Mouse (Mus musculus) cerebellum, postnatal 25 days (tissue): ENCODE measurements around the gene B9d2.

Experiments used
- DNase-seq, 2 experiments: peaks; one replicate each; pipeline ENCODE4 v3.0.0; 2021; ENCODE audit warnings: mixed read lengths in 2 of 2

Gene B9d2

DNA sequence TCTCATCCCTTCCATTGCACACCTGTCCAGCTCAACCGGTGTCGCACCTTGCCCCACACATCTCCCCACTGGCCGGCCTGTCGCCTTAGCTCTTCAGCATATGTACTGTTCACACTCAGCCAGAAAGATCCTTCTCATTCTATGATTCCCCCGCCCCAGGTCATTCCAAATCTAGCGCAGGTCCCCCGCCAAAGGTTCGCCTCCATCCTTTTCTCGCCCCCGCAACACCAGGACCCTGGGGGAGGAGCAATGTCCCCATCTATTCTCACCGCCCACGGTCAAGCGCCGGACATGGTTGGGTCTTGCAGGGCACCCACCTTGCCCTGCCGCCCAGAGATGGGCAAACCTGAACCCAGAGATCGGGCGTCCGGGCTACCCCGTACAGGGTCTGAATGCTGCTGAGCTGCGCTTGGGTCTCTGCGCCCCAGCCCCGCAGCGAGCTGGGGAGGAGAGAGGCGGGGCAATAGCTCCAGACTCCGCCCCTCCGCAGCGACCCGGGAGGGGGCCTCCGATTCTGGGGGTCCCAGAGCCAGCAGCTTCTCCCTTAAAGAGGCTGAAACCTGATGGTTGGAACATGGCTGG, 5.8 kb upstream of the B9d2 start, which contains the start of gene Tmem91:
Tmem91 (minus strand) TSS at position 448 of the 582 bp plus-strand sequence.
- DNase-seq: peak in 1 of 2 experiments; percentile 32

- DNase-seq: no peak
Observed at GRCm38 (mm10) chr7:25675405-25675804, 5.2 kb upstream of the B9d2 start.

DNA sequence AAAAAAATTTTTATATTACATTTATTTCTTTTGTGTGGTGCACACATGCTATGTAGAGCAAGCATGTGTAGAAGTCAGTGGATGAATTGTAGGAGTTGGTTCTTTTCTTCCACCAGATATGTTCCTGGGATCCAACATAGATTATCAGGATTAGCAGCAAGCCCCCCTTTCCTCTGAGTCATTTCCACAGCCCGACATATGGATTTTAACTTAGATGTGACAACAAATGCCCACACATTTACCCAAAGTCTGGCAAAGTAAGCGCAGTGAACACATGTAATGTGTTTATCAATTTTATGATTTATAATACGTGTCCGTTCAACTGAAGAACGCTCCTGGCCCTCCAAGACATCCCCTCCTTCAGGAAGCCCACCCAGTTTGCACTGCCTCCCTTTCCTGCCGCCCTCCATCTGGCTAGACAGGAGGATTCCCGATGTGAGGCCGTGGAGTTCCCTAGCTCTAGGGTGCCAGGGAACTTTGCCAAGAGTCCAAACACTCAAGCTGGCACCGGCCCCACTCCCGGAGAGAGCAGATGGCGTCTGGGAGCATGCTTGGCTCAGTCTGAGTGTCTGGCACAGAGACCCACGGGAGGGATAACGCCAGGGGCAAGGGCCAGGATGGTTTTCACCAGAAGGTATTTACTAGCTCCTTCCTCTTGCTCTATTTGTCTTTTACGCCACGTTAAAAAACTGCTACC, 4.3 kb upstream of the B9d2 start:
- DNase-seq: peak; percentile 100

DNA sequence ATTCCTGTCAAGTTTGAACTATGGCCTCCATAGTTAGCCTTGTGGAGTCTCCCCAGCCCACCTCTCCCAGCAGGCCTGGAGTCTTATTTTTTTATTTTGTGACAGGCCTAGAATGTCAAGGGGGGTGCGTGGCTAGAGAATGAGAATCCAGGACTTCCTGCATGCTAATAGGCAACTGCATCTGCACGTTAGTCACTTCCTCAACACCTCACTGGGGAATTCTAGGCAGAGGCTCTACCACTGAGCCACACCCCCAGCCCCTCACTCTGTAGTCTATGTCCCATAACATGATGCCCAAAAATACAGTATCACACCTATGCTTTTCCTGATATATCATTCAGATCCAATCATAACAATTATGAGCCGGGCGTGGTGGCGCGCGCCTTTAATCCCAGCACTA, 3.6 kb upstream of the B9d2 start:
- no peak for DNase-seq

DNA sequence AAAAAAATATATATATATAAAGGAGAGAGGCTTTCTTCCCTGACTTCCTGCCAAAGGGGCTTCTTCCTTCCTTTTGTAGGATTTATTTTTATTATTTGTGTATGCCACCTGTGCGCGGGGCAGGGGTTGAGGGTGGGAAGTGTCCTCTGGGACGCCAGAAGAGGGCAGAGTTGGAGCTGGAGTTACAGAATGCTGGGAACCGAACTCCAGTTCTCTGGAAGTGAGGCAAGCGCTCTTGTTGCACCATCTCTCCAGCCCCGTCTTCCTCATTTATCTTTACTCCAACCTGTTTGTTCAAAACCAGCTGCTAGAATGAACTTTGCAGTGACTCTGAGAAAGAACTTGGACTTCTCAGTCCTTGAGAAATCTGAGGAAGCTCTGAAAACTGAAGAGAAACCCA, 609 bp upstream of the B9d2 start:
- no peak for DNase-seq

- DNase-seq: no peak
Observed at GRCm38 (mm10) chr7:25681341-25682231, 1.0 kb downstream of the B9d2 start.

GRCm38 (mm10) chr7:25683474-25684180, 3.0 kb downstream of the B9d2 start:
- DNase-seq: no peak

DNA sequence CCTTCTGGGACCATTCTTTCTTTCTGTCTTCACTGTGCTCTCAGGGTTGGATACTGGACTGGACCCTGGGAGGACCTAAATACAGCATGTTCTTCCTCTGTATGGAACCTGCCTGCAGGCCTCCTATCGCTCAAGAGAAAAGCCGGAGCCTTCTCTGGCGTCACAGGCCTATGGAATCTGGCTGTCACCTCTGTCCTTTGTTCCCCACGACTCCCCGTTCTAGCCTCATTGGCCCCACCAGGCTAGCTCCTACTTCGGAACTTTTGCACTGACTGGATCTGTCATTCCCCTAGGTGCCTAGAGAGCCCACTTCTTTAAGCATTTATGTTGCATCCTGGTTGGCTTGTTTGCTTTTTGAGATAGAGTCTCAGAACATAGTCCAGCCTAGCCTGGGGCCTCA, 4.1 kb downstream of the B9d2 start:
- no peak for DNase-seq

DNA sequence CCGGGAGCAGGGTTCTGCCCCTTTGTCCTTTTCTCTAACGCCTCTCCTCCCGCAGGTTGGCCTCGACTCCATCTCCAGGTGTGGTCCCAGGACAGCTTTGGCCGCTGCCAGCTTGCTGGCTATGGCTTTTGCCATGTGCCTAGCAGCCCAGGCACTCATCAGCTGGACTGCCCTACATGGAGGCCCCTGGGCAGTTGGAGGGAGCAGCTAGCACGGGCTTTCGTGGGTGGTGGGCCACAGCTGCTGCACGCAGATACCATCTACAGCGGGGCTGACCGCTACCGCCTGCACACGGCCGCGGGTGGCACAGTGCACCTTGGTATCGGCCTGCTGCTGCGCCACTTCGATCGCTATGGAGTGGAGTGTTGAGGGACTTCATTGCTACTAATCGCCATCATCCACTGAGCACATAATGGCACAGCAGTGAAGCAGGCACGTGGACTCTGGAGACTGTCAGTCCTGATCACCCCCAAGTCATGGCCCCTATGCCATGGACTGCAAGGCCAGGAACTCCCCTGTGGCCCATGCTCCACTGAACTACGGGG, 5.4 kb downstream of the B9d2 start:
- DNase-seq: no peak

DNA sequence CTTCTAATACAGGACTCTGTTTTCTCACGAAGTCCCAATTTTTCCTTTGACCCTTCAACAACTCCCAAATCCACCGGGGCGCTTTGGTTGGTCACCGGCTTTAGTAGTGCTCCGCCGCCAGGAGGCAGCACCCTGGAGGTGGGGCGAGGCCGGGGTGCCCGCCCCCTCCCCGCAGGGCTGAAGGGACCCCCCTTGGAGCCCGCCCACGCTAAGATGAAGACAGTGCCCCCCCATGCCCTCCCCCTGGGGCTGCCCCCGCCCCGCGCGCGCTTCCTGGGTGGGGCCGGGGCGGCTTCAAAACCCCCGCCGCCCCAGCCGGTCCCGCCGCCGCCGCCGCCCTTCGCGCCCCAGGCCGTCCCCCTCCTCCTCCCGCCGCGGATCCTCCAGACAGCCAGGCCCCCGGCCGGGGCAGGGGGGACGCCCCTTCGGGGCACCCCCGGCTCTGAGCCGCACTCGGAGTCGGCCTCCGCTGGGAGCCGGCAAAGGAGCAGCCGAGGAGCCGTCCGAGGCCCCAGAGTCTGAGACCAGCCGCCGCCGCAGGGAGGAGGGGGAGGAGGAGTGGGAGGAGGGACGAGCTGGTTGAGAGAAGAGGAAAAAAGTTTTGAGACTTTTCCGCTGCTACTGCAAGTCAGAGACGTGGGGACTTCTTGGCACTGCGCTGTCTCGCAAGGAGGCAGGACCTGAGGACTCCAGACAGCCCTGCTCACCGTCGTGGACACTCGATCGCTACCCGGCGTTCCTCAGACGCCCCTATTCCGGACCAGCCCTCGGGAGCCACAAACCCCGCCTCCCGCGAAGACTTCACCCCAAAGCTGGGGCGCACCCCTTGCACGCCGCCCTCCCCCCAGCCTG, 6.3 kb downstream of the B9d2 start, which contains the start of gene Tgfb1:
Tgfb1 (plus strand) TSS at position 323 of the 852 bp plus-strand sequence.
- DNase-seq: peak in 1 of 2 experiments; percentile 55

- DNase-seq: peak in 1 of 2 experiments; percentile 51
Observed at GRCm38 (mm10) chr7:25687811-25688401, 7.3 kb downstream of the B9d2 start.

GRCm38 (mm10) chr7:25688810-25689586, 8.4 kb downstream of the B9d2 start:
- DNase-seq: peak in 1 of 2 experiments; percentile 44

DNA sequence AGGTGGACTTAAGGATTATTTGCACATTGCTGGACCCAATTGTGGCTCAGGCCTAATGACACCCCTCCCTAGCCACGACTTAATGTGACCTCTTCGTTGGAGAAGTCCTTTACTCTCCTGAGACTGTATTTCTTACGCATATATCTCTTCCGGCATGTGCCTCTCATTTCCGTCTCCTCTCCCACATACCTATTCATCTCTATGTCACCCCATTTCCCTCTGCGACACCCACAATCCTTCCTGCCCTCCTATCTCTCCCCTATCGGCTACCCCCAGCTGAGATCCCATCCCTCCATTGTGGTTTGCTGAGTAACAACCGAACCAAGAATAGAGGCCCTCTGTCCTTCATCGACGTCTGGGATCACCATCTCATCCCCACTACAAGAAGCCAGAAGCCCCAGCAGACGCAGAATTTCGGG, 9.0 kb downstream of the B9d2 start:
- no peak for DNase-seq

DNA sequence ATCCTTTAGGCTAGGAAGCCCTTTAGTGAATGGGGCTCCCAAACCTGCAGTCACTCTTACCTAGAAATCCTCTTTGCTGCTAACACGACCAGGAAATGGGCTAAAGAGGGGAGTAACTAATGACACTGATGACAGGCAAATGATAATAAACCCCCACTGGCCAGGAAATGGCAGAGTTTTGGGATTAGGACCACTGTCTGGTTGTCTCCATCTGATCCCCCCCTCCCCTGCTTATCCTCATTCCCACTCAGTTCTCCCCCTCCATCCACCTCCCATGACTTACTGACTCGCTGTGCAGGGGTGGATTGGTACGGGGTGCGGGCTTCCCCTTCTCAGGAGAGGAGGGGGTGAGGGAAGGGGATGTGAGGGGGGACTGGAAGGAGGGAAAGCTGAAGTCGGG, 9.5 kb downstream of the B9d2 start:
- no peak for DNase-seq

DNA sequence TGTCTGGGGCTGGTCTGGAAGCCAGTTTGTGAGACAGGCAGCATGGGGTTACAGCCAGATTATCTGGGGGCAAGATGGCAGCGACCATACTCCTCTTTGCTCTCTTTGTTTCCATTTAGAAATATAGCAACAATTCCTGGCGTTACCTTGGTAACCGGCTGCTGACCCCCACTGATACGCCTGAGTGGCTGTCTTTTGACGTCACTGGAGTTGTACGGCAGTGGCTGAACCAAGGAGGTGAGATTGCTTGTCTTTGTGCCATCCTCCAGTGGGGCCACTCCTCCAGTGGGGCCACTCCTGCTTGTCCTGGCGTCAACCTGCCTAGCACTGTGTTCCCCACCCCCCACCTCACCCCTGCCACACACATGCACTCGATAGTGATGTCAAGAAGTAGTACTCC, 13.5 kb downstream of the B9d2 start:
- no peak for DNase-seq

- no peak for DNase-seq
Observed at GRCm38 (mm10) chr7:25699851-25700250, 19.3 kb downstream of the B9d2 start.

DNA sequence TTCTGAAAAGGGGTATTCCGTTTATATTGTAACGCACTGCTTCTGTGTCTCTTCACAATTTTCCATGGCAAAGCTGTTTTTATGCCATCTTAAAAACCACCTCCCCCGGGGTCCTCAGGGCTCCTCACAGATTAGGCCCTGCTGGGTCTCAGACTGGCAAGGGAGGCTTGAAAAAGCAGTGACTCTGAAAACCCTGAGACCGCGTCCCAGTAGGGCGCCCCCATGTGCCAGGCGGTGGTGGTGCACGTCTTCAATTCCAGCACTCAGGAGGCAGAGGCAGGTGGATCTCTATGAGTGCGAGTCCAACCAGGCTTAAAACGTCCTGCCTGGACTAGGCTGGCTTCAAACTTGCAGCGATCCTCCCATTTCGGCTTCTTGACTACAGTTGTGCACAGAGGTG, 20.2 kb downstream of the B9d2 start:
- no peak for DNase-seq

DNA sequence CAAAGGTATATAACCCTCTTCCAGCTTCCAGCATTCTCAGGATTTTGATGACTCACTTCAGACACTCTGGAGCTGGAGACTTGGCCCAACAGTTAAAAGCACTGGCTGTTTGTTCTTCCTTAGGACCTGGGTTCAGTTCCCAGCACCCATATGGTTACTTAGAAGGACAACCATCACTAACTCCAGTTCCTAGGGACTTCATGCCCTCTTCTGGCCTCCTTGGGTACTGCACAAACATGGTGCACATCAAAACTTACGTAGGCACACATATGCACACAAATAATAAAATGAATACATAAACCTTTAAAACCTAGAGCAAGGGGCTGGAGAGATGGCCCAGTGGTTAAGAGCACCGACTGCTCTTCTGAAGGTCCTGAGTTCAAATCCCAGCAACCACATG, 21.8 kb downstream of the B9d2 start:
- no peak for DNase-seq

GRCm38 (mm10) chr7:25703793-25704494, 23.4 kb downstream of the B9d2 start:
- DNase-seq: no peak
